In the genomic region with DNA sequence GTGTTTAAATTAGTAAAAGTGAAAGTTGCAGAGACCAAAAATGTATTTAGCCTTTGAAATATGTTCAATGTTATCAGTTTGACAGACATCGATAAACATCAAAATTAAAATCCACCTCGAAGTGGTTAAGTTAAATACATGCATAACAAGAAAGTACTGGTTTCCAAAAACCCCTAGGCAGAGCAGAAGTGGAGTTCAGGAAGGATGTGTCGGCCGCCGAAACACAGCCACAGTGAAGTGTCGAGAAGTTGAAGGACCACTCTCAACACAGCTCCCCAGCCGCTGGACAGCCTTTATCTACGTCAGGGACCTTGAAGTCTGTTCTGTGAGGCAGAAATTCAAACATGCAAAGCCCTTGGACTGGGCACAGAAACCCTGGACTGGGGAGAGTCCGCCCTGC, we compare ENCODE assay signal across 22 mouse cellular contexts. TPM values are rescaled to one million over a fixed set of nuclear protein-coding genes. Genes with fewer than 3 reads are reported as not detected.
DNase-seq lines count a peak whose midpoint lies in the region; ATAC-seq lines count a peak whose summit lies in the region.
"Had no signal": no experiment of that assay in that cellular context is flagged by ENCODE, and none has a peak within 500 bp of the region (broad histone marks: within the 10 kb centered on the region; RNA-seq: fewer than 3 reads in every experiment).

No protein-coding gene starts in this region.

- 41% methylated on average over 9 of the region's 9 CpGs for WGBS in heart, embryonic 16.5 days
- whole genome bisulfite sequencing in limb, embryonic 11.5 days: 79% methylated on average over 9 of the region's 9 CpGs

- no peaks in the 10 kb centered on the region for H3K36me3 ChIP-seq in heart, embryonic 16.5 days (ENCODE audit: control insufficient read depth, insufficient read depth)
- no peaks in the 10 kb centered on the region for H3K36me3 ChIP-seq in limb, embryonic 11.5 days (ENCODE audit: control insufficient read depth, insufficient read depth, low read length)
- H3K36me3 ChIP-seq: limb, embryonic 15.5 days; liver, embryonic 15.5 days; midbrain, embryonic 10.5 days had no signal

- H3K27me3 ChIP-seq in heart, embryonic 16.5 days (ENCODE audit: control insufficient read depth, insufficient read depth, low read length): no peaks in the 10 kb centered on the region
- no peaks in the 10 kb centered on the region for H3K27me3 ChIP-seq in limb, embryonic 11.5 days (ENCODE audit: control insufficient read depth, insufficient read depth, low read length)
- H3K27me3 ChIP-seq: limb, embryonic 15.5 days; liver, embryonic 15.5 days had no signal

- no peak for ATAC-seq in heart, embryonic 16.5 days (replicated peaks; ENCODE audit: extremely low read depth, insufficient read depth, low FRiP score)
- ATAC-seq in limb, embryonic 11.5 days (ENCODE audit: insufficient number of reproducible peaks, low FRiP score, low TSS enrichment, low read depth): no peak
- ATAC-seq: forebrain, embryonic 14.5 days; hindbrain, embryonic 16.5 days; intestine, postnatal 0 days had no signal

- H3K4me1 ChIP-seq in heart, embryonic 16.5 days (ENCODE audit: control insufficient read depth, insufficient read depth, low read length): peaks cover 3% of the 10 kb centered on the region; the same call in 1 of the 2 replicates
- H3K4me1 ChIP-seq in limb, embryonic 11.5 days (ENCODE audit: control insufficient read depth, insufficient read depth, low read length): peaks cover 3% of the 10 kb centered on the region; the same call in 1 of the 2 replicates

- H3K4me2 ChIP-seq in heart, embryonic 16.5 days (ENCODE audit: low read depth, low read length): peak overlapping the region; percentile 45
- H3K4me2 ChIP-seq in limb, embryonic 11.5 days (ENCODE audit: low read depth, severe bottlenecking): no peak overlapping the region
- H3K4me2 ChIP-seq: limb, embryonic 15.5 days; liver, embryonic 15.5 days had no signal

- H3K4me3 ChIP-seq in heart, embryonic 16.5 days (ENCODE audit: low read length): 0 out of 2 replicates have a peak overlapping the region, but pooled peaks have one; percentile 4
- H3K4me3 ChIP-seq in limb, embryonic 11.5 days (ENCODE audit: low read depth, low read length): no peak overlapping the region
- H3K4me3 ChIP-seq: limb, embryonic 15.5 days; liver, embryonic 15.5 days; midbrain, embryonic 10.5 days had no signal

- peak overlapping the region; percentile 10; the same call in 1 of the 2 replicates for H3K9ac ChIP-seq in heart, embryonic 16.5 days (ENCODE audit: low read length)
- 0 out of 2 replicates have a peak overlapping the region, but pooled peaks have one; percentile 22 for H3K9ac ChIP-seq in limb, embryonic 11.5 days (ENCODE audit: low read length)
- H3K9ac ChIP-seq: limb, embryonic 15.5 days; liver, embryonic 15.5 days had no signal

- no peaks in the 10 kb centered on the region for H3K9me3 ChIP-seq in heart, embryonic 16.5 days (replicated peaks; ENCODE audit: control insufficient read depth, low read length)
- H3K9me3 ChIP-seq in limb, embryonic 11.5 days (ENCODE audit: control insufficient read depth, low read length): no peaks in the 10 kb centered on the region
- H3K9me3 ChIP-seq: limb, embryonic 15.5 days; liver, embryonic 15.5 days; midbrain, embryonic 10.5 days had no signal

- peak; percentile 28 for DNase-seq in adrenal gland, postnatal 10 days
- no peak for DNase-seq in adrenal gland, postnatal 25 days
- no peak for DNase-seq in heart, adult 18-20 months
- peak; percentile 36 for DNase-seq in adrenal gland, postnatal 14 days
- DNase-seq in limb, embryonic 11.5 days (ENCODE audit: low spot score): no peak
- DNase-seq in embryo, embryonic 10 days (ENCODE audit: low spot score): no peak
- DNase-seq in neural tube, embryonic 10.5 days (ENCODE audit: extremely low spot score, low spot score): no peak

- no peak overlapping the region for H3K27ac ChIP-seq in heart, embryonic 16.5 days (ENCODE audit: low read length)
- 0 out of 2 replicates have a peak overlapping the region, but pooled peaks have one; percentile 52 for H3K27ac ChIP-seq in limb, embryonic 11.5 days (replicated peaks; ENCODE audit: low read depth, low read length)
- H3K27ac ChIP-seq: limb, embryonic 15.5 days; liver, embryonic 15.5 days; macrophage; midbrain, embryonic 10.5 days; stomach, postnatal 0 days had no signal

RNA-seq across cellular contexts. Expression of a gene that starts 5.0 kb away (rescaled TPM):
- total RNA-seq in adrenal gland, postnatal 10 days (2021): 100 to 1,000 TPM; 111 to 119 TPM
- 159 and 168 TPM in 2 replicates for total RNA-seq in adrenal gland, postnatal 25 days (2021)
- polyA plus RNA-seq in heart, embryonic 16.5 days (2015; fragmentation: Nextera tagmentation; extraction: Ambion mirVana): 74.0 and 81.7 TPM in 2 replicates
- 10 to 100 TPM; 42.5 to 45.6 TPM for total RNA-seq in heart, adult 18-20 months (2021)
- 123 and 132 TPM in 2 replicates for total RNA-seq in adrenal gland, postnatal 14 days (2021)
- polyA plus RNA-seq in limb, embryonic 11.5 days (2014; fragmentation: Nextera tagmentation; extraction: Ambion mirVana): 82.0 and 85.4 TPM in 2 replicates

RNA-seq across cellular contexts. Expression of a gene that starts 20.8 kb away (rescaled TPM):
- under 1 TPM in 1 of 2 experiments, not detected in 1; 0.42 TPM for total RNA-seq in adrenal gland, postnatal 10 days (2021)
- total RNA-seq in adrenal gland, postnatal 25 days (2021): not detected in 2 replicates
- not detected in 2 replicates for polyA plus RNA-seq in heart, embryonic 16.5 days (2015; fragmentation: Nextera tagmentation; extraction: Ambion mirVana)
- total RNA-seq in heart, adult 18-20 months (2021): under 1 TPM in 1 of 2 experiments, not detected in 1; 0.25 TPM
- total RNA-seq in adrenal gland, postnatal 14 days (2021): not detected in 2 replicates
- 0.20 TPM in 1 of 2 replicates, not detected in the other for polyA plus RNA-seq in limb, embryonic 11.5 days (2014; fragmentation: Nextera tagmentation; extraction: Ambion mirVana)
- total RNA-seq: gastrocnemius, postnatal 14 days; heart, postnatal 36 days had no signal
- polyA plus RNA-seq: embryonic facial prominence, embryonic 11.5 days; kidney, embryonic 16.5 days; liver, embryonic 15.5 days; lung, embryonic 16.5 days; macrophage; midbrain, embryonic 10.5 days; neural tube, embryonic 11.5 days had no signal

RNA-seq across cellular contexts. Expression of a gene that starts 36.8 kb away (rescaled TPM):
- 10 to 100 TPM; 24.3 to 29.1 TPM for total RNA-seq in adrenal gland, postnatal 10 days (2021)
- total RNA-seq in adrenal gland, postnatal 25 days (2021): 17.9 and 29.8 TPM in 2 replicates
- polyA plus RNA-seq in heart, embryonic 16.5 days (2015; fragmentation: Nextera tagmentation; extraction: Ambion mirVana): 7.2 and 9.2 TPM in 2 replicates
- total RNA-seq in heart, adult 18-20 months (2021): 10 to 100 TPM; 17.8 to 18.6 TPM
- total RNA-seq in adrenal gland, postnatal 14 days (2021): 16.7 and 24.9 TPM in 2 replicates
- polyA plus RNA-seq in limb, embryonic 11.5 days (2014; fragmentation: Nextera tagmentation; extraction: Ambion mirVana): 36.9 and 37.2 TPM in 2 replicates

Comparison
In these comparisons a context has a peak if more than half of its experiments do, and no peak if none do; other contexts are left out.
1. DNase-seq: peak in adrenal gland, postnatal 10 days (single experiment) and adrenal gland, postnatal 14 days (single experiment); none in adrenal gland, postnatal 25 days (single experiment), heart, adult 18-20 months (0 of 2), limb, embryonic 11.5 days (single experiment), embryo, embryonic 10 days (single experiment) and neural tube, embryonic 10.5 days (single experiment).